Mouse (Mus musculus): ENCODE results near the gene Prrc2b.

The Prrc2b gene

DNA sequence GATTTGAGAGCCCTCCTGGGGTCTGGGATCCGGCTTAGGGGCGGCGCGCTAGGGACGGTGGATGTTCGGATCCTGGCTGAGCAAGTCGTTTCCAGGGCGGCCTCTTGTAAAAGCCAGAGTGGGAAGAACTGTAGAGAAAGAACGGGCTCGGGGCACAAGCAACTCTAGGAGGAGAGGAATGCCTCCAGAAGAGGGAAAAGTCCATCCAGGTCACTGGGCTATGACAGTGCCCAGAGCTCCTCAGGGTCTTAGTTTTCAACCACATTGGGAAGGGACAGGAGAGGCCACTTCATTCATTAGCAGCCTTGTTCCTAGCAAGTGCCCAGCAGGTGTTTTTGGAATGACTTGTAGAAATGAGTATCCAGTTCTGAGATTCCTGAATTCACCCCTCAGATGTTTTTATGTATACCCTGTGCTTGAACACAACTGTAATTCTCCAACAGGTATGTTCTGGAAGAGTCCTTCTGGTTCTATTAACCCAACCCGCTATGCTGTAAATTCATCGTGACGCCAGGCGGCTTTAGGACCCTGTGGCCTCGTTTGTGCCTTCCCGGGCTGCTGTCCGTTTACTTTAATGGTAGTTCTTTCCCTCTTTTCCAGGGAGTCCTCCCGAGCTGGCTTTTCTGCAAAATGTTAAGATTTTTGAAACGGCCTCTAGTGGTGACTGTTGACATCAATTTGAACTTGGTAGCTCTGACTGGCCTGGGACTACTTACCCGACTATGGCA lies 86.0 kb downstream of the Prrc2b start:
- peak; percentile 74 for DNase-seq

DNA sequence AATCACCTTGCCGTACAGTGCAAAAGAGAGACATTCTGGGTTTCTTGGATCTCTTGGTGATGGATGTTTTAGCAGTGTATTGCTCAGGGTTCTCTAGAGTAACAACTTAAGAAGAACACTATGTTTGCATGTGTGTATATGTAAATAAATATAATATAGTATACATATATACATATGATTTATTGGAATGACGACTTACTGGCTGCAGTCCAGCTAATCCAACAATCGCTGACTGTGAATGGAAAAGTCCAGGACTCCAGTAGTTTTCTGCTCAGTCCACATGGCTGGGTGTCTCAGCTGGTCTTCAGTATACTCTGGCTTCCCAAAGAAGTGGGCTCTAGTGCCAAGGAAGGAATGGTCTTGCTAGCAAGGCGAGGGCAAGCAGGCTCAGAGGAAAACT lies 86.7 kb downstream of the Prrc2b start:
- no peak for DNase-seq

DNA sequence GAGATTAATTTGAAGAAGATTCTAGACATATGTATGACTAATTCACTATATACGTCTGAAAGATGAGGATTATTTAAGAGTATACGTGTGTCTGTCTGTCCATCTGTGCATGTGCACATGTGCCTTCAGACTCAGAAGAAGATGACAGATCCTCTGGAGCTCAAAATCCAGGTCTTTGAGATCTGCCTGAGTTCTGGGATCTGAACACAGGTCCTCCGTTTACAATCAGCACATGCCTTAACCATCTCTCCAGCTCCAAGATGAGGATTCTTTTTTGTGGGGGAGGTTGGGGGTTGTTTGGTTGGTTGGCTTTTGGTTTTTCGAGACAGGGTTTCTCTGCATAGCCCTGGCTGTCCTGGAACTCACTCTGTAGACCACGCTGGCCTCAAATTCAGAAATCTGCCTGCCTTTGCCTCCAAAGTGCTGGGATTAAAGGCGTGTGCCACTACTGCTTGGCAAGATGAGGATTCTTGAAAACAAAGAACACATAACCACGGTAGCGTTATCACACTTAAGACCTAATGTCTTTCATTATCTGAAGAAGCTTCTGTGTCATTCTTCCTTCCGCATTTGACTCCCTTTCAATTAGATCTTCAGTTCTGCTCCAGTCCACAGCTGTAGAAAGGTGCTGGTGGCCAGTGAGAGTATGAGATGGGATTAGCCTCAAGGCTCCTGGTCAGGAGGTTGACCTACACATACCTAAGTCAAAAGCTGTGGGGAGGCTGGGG lies 88.0 kb downstream of the Prrc2b start:
- DNase-seq, result no peak

DNA sequence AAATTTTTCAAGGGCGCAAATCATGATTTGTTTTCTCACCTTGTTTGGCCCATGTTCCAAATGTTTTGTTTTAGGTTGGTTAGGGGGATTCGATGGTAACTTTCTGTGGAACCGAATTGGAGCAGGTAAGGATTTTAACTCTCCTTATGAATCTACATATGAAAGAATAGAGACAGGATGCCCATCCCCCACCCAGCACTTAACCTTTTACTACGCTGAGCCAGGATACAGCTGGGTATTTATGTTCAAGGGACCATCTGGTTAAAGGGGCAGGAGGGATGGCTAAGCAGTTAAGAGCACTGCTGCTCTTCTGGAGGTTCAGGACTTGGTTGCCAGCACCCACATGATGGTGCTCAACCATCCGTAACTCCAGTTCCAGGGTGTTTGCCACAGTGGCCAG lies 89.7 kb downstream of the Prrc2b start:
- DNase-seq, result no peak

DNA sequence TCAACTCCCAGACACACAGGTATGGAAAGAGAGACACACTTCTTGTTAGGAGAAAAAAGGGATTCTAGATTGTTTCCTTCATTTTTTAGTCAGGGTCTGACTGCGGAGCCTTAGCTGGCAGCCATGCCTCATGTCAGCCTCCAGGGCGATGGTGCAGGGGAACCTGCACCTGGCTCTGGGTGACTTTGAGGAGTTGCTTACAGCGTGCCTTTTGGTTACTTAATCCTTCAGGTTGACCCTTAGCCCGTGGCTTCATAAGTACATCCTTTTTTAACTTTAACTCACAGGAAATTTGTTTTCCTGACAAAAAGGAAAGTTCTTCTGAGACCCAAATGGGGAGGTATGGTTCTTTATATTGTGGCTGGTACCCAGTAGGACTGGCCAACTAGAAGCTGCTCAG lies 92.1 kb downstream of the Prrc2b start:
- DNase-seq, result no peak

DNA sequence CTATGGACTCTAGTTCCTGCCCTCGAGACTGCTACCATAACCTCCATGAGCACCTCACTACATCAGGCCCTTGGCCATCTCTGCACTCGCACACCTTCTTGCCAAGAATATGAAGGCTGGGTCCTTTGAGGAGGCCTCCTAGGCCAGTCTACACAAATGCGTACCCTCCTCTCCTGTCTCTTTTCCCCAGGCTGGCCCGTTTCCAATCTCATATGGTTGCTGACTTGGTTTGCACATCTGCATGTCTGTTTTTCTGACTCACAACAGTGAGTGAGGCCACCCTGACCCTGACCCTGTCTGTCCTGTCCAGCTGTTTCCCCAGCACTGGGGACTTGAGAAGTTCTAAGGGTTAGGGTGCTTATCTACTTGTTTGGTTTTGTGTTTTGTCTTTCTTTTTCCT lies 95.9 kb downstream of the Prrc2b start:
- DNase-seq, result no peak

DNA sequence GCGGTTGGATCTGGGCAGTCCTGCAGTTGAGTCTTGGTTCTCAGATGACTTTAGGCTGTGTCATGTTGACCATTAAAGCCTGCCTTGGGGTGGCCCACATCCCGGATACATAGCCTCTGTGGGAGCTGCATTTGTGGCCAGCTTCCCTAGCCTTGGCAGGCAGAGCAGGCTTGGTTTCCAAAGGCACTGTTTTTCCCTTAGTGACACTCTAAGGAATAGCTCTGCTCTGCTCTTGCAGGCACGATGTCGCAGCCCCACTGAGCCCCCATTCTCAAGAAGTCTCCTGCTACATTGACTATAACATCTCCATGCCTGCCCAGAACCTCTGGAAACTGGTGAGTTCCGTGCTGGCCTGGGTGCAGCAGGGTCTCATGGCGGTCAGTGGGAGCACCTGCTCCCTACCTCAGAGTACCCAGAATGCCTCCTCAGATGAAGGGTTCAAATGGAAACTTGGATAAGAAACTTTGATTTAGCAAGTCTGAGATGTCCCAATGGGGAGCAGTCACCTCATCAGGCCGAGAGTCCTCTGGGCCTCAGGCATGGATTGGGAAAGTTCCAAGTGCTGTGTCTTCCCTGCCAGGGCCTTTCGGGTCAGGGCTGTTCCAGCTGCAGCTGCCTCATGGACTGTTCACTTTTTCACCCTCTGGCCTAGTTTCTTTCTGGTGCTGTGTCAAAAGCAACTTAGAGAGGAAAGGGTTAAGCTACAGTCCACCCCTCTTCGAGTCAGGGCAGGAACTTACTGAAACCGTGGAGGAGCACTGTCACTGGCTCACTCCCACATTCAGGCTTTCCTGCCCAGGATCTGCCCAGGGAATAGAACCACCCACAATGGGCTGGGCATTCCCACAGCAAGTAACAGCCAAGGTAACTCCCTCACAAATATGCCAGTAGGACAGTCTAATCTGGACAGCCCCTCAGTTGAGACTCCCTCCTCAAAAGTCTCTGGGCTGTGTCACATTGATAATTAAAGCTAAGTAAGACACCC lies 97.8 kb downstream of the Prrc2b start:
- DNase-seq, result no peak

DNA sequence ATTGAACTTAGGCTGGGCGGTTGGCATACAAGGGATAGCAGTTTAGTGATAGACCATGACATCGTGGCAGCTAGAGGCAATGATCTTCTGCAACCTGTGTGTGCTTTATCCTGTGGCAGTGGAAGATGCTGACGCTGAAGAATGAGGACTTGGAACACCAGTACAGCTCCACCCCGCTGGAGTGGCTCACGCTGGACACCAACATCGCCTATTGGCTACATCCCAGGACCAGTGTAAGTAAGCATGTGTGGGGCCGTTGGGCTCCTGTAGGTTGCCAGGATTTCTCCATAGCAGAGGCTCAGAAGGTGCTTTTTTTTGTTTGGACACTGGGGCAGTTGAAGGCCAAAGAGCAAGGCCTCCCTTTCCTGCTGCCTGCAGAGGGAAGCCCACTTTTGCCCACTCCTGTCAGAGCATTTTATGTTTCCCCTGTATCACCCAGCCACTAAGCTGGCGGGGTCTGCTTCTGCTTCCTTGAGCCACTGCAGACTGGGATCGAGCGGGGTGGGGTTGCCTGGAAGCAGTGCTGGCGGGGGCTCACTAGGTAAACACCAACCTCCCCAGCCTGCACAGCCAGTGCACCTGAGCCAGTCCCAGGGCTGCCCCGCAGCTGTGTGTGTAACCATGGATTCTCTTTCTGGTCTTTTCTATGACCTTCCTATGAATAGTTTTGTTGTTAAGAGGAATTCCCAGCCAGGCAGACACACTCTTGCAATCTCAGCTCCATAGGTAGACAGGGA lies 101.1 kb downstream of the Prrc2b start:
- DNase-seq, result no peak

DNA sequence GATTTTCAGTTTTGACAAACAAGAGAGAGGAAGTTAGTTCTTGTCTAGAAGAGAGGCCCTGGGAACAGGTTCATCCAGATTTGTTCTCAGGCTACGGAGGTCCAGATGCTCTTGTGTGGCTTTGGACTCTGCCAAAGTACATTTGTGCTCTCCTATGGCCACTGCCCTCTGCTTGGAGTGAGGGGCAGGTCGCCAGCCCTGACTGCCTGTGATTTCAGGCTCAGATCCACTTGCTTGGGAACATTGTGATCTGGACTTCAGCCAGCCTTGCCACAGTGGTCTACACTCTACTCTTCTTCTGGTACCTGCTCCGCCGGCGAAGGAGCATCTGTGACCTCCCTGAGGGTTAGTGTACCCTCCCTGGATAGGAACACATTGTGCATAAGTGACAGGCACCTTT lies 101.8 kb downstream of the Prrc2b start:
- no peak for DNase-seq

DNA sequence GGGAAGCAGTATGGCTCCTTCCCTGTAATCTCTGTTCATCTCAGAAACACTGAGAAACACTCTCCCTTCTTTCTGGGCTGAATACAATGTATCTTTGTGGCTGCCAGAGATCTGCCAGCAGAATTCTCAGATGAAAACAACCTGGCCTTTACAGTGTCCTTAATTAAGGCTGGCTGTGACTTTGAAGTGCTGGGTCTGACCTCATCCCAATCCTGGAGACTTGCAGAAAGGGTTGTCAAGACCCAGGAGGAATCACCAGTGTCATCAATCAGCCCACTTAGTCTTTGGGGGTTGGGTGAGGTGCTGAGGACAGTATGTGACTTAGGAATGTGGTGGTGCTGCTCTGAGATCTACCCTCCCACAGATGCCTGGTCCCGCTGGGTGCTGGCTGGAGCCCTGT lies 102.5 kb downstream of the Prrc2b start:
- no peak for DNase-seq

DNA sequence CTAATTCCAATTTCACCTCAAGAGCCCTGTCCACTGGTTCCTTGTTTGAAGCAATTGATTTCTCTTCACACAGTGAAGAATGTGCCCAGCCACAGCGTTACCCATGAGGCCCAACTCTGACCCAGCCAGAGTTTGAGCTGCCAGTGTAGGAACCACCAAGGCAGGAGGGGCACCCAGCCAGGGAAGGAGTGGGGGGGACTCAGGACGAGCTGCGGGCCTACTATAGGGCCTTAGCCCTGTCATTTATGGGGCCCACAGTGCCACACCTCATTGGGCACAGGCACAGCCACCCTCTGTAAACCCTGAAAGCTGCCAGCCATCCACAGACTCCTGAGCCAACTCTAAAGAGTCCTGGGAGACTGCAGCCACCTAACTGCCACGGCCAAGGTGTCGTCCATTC lies 103.7 kb downstream of the Prrc2b start:
- no peak for DNase-seq

DNA sequence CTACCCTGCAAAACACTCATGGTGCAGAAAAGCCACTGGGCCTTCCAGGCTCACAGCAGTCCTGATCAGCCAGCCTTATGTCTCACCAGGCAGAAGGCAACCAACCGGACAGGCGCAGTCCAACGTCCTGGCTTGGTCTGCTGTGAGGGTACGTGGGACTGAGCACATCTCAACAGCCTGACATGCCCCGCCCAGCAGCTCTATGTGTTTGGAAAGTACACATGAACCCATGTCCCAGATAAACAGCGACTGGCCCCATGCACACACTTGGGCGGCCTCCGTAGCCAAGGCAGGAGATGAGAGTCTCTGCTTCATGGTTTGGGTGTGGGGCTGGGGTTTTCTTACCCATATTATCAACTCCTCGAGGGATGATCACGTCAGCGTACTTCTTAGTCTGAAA lies 105.4 kb downstream of the Prrc2b start:
- DNase-seq, result no peak

DNA sequence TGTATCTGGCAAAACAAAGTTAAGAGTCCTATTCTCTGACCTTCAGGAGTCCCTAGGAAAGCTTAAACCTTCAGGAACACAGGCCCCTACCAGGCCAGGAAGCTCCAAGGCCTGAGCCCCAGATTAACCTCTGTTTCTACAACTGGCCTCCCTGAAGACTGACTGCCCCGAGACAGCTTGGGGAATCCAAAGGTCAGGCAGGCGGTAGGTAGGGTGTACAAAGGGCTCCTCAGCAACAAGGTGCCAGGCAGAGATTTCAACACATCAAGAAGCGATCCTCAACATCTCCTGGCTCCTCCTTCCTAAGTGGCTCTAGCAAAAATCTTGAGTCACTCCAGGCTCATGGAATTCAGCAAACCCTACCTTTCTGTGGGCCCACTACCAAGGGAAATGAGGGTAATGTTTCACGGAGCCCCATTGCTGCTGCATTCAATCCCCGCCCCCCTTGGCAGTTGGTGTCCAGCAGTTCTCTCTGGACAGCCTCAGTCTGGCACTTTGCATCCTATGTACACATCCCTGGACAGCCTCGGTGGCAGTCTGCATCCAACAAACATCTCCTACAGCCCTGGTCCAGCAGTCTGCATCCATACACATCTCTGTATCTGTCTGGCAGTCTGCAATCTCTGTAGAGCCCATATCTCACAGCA lies 108.1 kb downstream of the Prrc2b start:
- no peak for DNase-seq

DNA sequence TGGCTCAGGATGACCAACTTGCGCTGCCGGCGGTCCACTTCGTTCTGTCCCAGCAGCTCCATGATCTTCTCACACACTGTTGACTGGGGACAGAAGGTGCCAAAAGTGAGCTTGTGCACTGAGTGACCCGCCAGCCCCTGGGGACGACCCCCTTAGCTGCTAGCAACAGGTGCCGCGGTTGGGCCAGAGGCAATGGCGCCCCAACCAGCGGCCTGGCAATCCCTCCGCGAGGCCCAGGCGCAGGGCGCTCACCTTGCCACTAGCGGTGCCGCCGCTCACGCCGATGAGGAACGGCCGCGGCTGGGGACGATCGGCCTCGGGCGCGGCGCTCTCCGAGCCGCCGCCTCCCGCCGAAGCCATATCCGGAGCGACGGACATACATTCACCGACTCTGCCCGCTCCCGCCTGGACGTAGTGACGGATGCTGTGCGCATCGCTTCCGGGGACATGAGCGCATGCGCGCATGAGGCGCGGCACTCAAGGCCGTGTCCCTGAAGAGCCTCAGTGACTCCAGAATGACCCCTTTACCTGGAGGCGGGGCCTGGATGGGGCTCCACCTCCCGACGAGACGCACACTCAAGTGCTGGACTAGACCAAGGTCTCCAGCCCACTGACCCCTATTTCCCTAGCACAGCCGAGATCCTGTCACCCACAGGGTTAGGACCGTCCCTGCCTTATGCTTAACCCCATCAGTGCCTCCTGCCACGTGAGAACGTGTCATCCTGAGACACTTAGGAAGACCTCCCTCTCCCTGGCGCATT lies 109.0 kb downstream of the Prrc2b start, which contains the start of gene Uck1:
Gene Uck1, minus strand, starts transcription at position 503 of the 761 bp plus-strand sequence.
- peak; percentile 93 for DNase-seq

DNA sequence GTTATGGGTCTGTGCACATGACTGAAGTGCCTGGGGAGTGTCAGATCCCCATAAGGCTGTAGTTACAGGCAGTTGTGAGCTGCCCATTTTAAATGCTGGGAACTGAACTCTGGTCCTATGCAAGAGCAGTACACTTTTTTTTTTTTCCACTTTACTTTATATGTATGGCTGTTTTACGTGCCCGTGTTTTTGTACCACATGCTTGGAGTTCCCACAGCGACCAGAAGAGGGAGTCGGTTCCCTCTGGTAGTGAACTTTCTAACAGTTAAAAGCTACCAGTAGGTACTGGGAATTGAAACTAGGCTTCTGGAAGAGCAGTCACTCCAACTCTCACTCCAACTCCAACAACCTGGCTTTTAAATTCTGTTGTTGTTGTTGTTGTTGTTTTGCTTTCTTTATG lies 109.8 kb downstream of the Prrc2b start:
- DNase-seq, result no peak

DNA sequence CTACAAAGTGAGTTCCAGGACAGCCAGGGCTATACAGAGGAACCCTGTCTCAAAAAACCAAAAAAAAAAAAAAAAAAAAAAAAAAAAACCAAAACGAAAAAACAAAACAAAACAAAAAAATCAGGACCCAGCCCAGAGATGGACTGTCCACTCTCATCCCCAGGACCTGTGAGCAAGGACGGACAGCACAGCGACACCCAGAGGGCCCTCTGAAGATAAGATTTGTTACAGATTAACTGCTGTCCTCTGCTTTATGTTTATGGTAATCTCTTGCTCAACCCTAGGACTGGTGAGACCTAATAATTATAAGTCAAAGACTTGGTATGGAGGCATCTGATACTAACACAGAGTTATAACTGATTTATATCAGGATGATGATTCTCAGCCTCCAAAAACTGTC lies 124.9 kb downstream of the Prrc2b start:
- DNase-seq, result no peak

DNA sequence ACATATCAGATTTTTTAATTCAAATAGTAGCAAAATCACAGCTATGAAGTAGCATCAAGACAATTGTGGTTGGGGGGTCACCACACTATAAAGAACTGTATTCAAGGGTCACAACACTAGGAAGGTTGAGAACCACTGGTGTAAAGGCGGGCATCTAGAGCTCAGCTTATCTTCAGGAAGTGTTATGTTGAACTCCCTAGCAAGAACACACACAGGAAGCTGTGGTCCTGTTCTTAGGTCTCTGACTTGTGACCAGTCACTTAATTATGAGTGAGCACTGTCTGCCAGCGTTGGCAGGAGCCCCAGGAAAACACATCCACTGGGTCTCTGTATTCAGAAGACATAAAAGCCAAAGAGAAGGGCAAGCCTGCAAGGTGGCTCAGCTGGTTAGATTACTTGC lies 131.4 kb downstream of the Prrc2b start:
- DNase-seq, result no peak

DNA sequence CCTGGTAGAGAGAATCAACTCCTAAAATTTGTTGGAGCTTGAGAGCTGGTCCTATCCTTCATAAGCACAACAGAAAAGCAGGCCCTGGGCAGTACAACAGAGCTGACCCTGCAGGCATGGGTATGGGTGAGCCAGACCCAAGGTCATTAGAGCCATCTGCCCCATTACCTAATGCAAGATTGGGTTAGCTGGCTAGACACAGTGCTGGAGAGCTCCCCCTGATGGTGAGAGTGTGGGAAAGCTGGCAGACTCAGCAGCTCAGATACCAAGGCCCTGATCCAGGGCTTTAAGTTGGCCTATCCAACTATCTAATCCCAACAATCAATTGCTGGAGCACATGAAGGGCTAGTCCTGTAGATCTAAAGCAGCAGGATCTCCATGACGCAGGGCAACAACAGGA lies 131.8 kb downstream of the Prrc2b start:
- DNase-seq, result peak; percentile 59

DNA sequence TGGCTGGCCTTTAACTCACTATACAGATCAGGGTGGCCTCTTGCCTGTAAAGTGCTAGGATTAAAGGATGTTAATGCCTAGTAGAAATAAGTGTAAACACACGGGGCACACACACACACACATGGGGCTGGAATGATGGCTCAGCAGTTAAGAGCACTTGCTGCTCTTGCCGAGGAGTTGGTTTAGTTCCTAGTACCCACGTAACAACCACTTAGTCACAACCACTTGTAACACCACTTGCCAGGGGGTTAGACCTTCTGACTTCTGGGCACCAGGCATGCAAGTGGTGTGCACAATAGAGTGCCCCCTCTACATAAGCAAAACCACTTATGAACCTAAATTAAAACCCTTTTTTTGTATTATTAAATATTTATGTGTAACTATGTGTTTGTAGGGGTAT lies 133.1 kb downstream of the Prrc2b start:
- DNase-seq, result no peak
